Mouse (Mus musculus) liver, embryonic 15.5 days (tissue): Measurements from ENCODE around the gene Il21r. TPM values are rescaled to one million over a fixed set of nuclear protein-coding genes. Genes with fewer than 3 reads are reported as not detected.

Source experiments
- ATAC-seq: fragments of 200-750 bp; cut with Nextera tagmentation; 2 replicates; pipeline ENCODE4 v1.8.0; 2017; ENCODE audit warnings: moderate number of reproducible peaks, mild to moderate bottlenecking, moderate library complexity; ENCODE audit not compliant: insufficient read depth
- H3K27ac ChIP-seq: fragments of 300-500 bp; sonication (generic); replicated peaks from 2 replicates; pipeline ENCODE4 v1.5.1; 2015; ENCODE audit warnings: mild to moderate bottlenecking, inconsistent platforms
- H3K27me3 ChIP-seq: fragments of 300-500 bp; sonication (generic); 2 replicates; pipeline ENCODE4 v1.6.1; 2015; ENCODE audit warnings: mild to moderate bottlenecking, inconsistent platforms
- H3K36me3 ChIP-seq: fragments of 300-500 bp; sonication (generic); replicated peaks from 2 replicates; pipeline ENCODE4 v1.6.1; 2015; ENCODE audit warnings: moderate library complexity, mild to moderate bottlenecking, inconsistent platforms
- H3K4me1 ChIP-seq: fragments of 300-500 bp; sonication (generic); replicated peaks from 2 replicates; pipeline ENCODE4 v1.6.1; 2015; ENCODE audit warnings: inconsistent platforms
- H3K4me2 ChIP-seq: fragments of 300-500 bp; sonication (generic); 2 replicates; pipeline ENCODE4 v1.6.1; 2015; ENCODE audit warnings: moderate library complexity, mild to moderate bottlenecking, inconsistent platforms
- H3K4me3 ChIP-seq: fragments of 300-500 bp; sonication (generic); replicated peaks from 2 replicates; pipeline ENCODE4 v1.5.1; 2015; ENCODE audit warnings: mild to moderate bottlenecking, inconsistent platforms
- H3K9ac ChIP-seq: fragments of 300-500 bp; sonication (generic); 2 replicates; pipeline ENCODE4 v1.6.1; 2015; ENCODE audit warnings: moderate library complexity, mild to moderate bottlenecking, inconsistent platforms
- H3K9me3 ChIP-seq: fragments of 300-500 bp; sonication (generic); replicated peaks from 2 replicates; pipeline ENCODE4 v1.6.1; 2016; ENCODE audit warnings: inconsistent platforms
- WGBS: fragments of 180-500 bp; shearing (Covaris S2); methylation state at CpG from one replicate; pipeline ENCODE4 v1.1.7; 2015; ENCODE audit warnings: mixed read lengths; ENCODE audit not compliant: insufficient replicate concordance; 5-methylcytosine and 5-hydroxymethylcytosine counted together
- polyA plus RNA-seq: library from polyadenylated mRNA; unstranded; fragments of >200 nt; fragmentation: Nextera tagmentation; extraction: Ambion mirVana; gene quantifications from 2 replicates; pipeline ENCODE4 v1.2.1, GENCODE M21; 2015

The Il21r gene
- polyA plus RNA-seq, 1 experiment from 2014 or later = 0.71 TPM

GRCm38 (mm10) chr7:125575738-125576540 is 27.3 kb upstream of the Il21r start:
- H3K4me1 ChIP-seq = peaks cover 30% of the 10 kb centered on the region
- no peak overlapping the region for H3K4me2 ChIP-seq
- 68% methylated on average over 16 of the region's 16 CpGs for WGBS
- no peak overlapping the region for H3K9ac ChIP-seq
- H3K27ac ChIP-seq = no peak overlapping the region
- peaks cover 42% of the 10 kb centered on the region for H3K36me3 ChIP-seq
- no peaks in the 10 kb centered on the region for H3K9me3 ChIP-seq
- no peak for ATAC-seq
- H3K27me3 ChIP-seq = peaks cover 9% of the 10 kb centered on the region
- H3K4me3 ChIP-seq = no peak overlapping the region

DNA sequence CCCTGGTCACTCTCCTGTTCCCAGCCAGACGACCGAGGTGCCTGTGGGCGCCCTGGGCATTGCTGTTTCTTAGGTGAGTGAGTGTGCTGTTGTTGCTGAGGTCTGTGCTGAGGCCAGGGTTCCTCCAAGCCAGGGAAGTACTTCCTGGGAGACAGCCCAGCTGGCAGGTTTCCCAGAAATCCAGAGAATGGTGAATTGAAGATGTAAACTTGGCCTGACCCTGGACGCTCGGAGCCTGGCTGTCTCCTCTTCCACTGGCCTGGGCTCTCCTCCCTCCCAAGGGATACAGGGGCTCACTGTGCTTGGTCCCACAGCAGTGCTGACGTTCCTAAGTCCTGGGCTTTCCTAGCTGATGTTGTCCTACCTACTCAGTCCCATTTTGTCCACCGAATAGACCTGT is 26.2 kb upstream of the Il21r start:
- H3K9me3 ChIP-seq = no peaks in the 10 kb centered on the region
- no peak overlapping the region for H3K9ac ChIP-seq
- H3K27me3 ChIP-seq = peaks cover 14% of the 10 kb centered on the region
- H3K4me1 ChIP-seq = peaks cover 41% of the 10 kb centered on the region
- WGBS = 68% methylated on average over 7 of the region's 7 CpGs
- no peak overlapping the region for H3K4me2 ChIP-seq
- H3K4me3 ChIP-seq = no peak overlapping the region
- no peak for ATAC-seq
- 0 out of 2 replicates have a peak overlapping the region, but pooled peaks have one; percentile 5 for H3K27ac ChIP-seq
- H3K36me3 ChIP-seq = peaks cover 31% of the 10 kb centered on the region

DNA sequence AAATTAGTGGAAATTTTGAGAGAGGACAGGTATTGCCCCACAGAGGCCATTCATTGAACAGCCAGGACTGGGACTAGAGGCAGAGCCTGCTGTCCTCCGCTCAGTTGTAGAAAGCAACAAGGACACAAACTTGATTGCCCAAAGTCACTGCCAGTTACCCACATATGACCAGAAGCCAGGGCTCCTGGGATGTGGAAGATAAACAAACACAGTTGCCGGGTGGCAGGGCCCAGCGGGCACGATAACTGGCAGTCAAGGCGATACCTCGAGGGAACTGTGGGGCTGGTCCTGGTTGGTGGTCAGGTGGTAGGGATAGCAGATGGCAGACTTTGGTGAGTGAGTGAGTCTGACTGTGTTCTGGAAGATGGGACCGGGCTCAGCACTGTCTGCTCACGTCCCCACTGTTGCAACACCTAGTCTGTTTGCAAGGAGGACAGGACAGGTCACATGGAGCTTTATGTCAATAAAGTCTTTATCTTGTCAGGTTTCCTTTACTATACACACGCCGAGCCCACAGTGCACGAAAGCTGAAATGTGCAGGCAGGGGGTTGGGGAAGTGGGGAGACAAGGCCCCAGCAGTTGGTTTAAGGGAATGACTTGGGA is 25.6 kb upstream of the Il21r start:
- peaks cover 25% of the 10 kb centered on the region; the same call in 1 of the 2 replicates for H3K36me3 ChIP-seq
- no peak overlapping the region for H3K4me2 ChIP-seq
- H3K4me1 ChIP-seq = peaks cover 41% of the 10 kb centered on the region
- no peak overlapping the region for H3K4me3 ChIP-seq
- WGBS = 51% methylated on average over 11 of the region's 11 CpGs
- ATAC-seq = peak; percentile 37
- H3K9ac ChIP-seq = no peak overlapping the region
- H3K27ac ChIP-seq = 0 out of 2 replicates have a peak overlapping the region, but pooled peaks have one; percentile 6
- no peaks in the 10 kb centered on the region for H3K9me3 ChIP-seq
- peaks cover 14% of the 10 kb centered on the region for H3K27me3 ChIP-seq

DNA sequence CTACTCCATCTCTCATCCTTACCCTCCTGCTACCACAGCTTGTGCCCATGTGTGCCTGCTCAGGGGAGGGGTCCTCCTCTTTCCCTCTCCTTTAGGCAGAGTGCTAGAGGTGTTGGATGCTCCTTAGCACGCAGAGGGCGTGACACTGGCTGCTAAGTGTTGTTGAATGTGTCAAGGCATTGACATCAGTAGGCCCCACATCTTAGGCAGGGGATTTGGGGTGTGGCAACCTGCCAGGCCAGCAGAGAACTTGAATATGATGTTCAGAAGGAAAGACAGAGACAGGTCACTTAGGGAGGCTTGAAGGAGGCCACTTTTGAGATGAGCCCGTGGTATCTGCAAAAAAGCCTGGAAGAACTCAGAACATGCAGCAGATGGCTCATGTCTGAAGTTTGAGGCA is 25.1 kb upstream of the Il21r start:
- Histone ChIP-seq H3K36me3 (peaks cover 23% of the 10 kb centered on the region; the same call in 1 of the 2 replicates), H3K9me3 (no peaks in the 10 kb centered on the region), H3K4me2 (no peak overlapping the region), H3K27ac (no peak overlapping the region), H3K4me1 (peaks cover 41% of the 10 kb centered on the region), H3K27me3 (peaks cover 14% of the 10 kb centered on the region), H3K4me3 (no peak overlapping the region), H3K9ac (no peak overlapping the region)
- 60% methylated on average over 3 of the region's 3 CpGs for WGBS
- ATAC-seq = no peak

GRCm38 (mm10) chr7:125579545-125580219 is 23.5 kb upstream of the Il21r start:
- peaks cover 14% of the 10 kb centered on the region; the same call in 1 of the 2 replicates for H3K36me3 ChIP-seq
- H3K9me3 ChIP-seq = no peaks in the 10 kb centered on the region
- 47% methylated on average over 9 of the region's 9 CpGs for WGBS
- no peak overlapping the region for H3K27ac ChIP-seq
- H3K4me2 ChIP-seq = no peak overlapping the region
- H3K4me3 ChIP-seq = no peak overlapping the region
- no peak for ATAC-seq
- peaks cover 14% of the 10 kb centered on the region for H3K27me3 ChIP-seq
- H3K4me1 ChIP-seq = peaks cover 41% of the 10 kb centered on the region
- H3K9ac ChIP-seq = no peak overlapping the region

DNA sequence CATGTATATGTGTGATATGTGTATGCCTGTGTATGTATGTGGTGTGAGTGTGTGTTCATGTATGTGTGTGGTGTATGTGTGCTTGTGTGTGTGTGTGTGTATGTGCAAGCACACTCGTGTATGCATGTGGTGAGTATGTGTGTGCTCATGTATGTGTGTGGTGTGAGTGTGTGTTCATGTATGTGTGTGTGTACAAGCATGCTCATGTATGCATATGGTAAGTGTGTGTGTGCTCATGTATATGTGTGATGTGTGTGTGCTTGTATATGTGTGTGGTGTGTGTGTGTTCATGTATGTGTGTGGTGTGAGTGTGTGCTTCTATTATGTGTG is 23.0 kb upstream of the Il21r start:
- H3K4me2 ChIP-seq = no peak overlapping the region
- H3K27ac ChIP-seq = no peak overlapping the region
- H3K9ac ChIP-seq = no peak overlapping the region
- H3K36me3 ChIP-seq = peaks cover 12% of the 10 kb centered on the region; the same call in 1 of the 2 replicates
- peaks cover 14% of the 10 kb centered on the region for H3K27me3 ChIP-seq
- no peak for ATAC-seq
- no peak overlapping the region for H3K4me3 ChIP-seq
- 50% methylated on average over 1 of the region's 1 CpGs for WGBS
- H3K4me1 ChIP-seq = peaks cover 40% of the 10 kb centered on the region
- no peaks in the 10 kb centered on the region for H3K9me3 ChIP-seq

- H3K27ac ChIP-seq = no peak overlapping the region
- 0 out of 2 replicates have a peak overlapping the region, but pooled peaks have one; percentile 15 for H3K9ac ChIP-seq
- H3K27me3 ChIP-seq = peaks cover 14% of the 10 kb centered on the region
- peaks cover 10% of the 10 kb centered on the region; the same call in 1 of the 2 replicates for H3K36me3 ChIP-seq
- peak overlapping the region; percentile 45 for H3K4me3 ChIP-seq
- WGBS = 9% methylated on average over 16 of the region's 16 CpGs
- H3K9me3 ChIP-seq = no peaks in the 10 kb centered on the region
- peaks cover 35% of the 10 kb centered on the region for H3K4me1 ChIP-seq
- H3K4me2 ChIP-seq = peak overlapping the region; percentile 77
- ATAC-seq = no peak
Observed at GRCm38 (mm10) chr7:125580625-125581316, 22.5 kb upstream of the Il21r start.

DNA sequence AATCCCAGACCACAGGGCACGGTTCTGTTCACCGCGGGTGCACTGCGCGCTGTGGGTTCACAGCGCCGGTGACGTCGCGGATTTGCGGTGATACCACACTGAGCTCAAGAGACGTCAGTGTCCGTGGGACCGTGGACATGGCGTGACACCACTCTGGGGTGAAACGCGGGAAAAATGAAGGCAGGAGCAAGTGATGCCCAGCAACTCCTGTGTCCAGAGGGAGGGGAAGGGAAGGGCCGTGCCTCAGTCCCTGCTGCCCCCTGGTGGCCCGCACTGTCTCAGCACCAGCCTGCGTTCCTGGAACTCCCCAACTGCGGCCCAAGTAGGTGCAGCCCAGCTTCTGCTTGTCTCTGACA is 21.9 kb upstream of the Il21r start:
- H3K4me2 ChIP-seq = peak overlapping the region; percentile 77
- ATAC-seq = peak; percentile 50
- no peaks in the 10 kb centered on the region; the same call in 1 of the 2 replicates for H3K9me3 ChIP-seq
- peaks cover 8% of the 10 kb centered on the region; the same call in 1 of the 2 replicates for H3K36me3 ChIP-seq
- peaks cover 32% of the 10 kb centered on the region for H3K4me1 ChIP-seq
- peaks cover 14% of the 10 kb centered on the region for H3K27me3 ChIP-seq
- H3K4me3 ChIP-seq = peak overlapping the region; percentile 45
- H3K9ac ChIP-seq = 0 out of 2 replicates have a peak overlapping the region, but pooled peaks have one; percentile 15
- H3K27ac ChIP-seq = no peak overlapping the region
- under 1% methylated on average over 21 of the region's 21 CpGs for WGBS

GRCm38 (mm10) chr7:125583325-125584004 is 19.8 kb upstream of the Il21r start:
- WGBS = 43% methylated on average over 6 of the region's 6 CpGs
- H3K27ac ChIP-seq = no peak overlapping the region

GRCm38 (mm10) chr7:125584005-125584369 is 19.2 kb upstream of the Il21r start:
- Histone ChIP-seq H3K9me3 (no peaks in the 10 kb centered on the region; the same call in 1 of the 2 replicates), H3K4me2 (no peak overlapping the region), H3K27me3 (peaks cover 14% of the 10 kb centered on the region), H3K9ac (no peak overlapping the region), H3K4me3 (no peak overlapping the region), H3K27ac (no peak overlapping the region), H3K36me3 (no peaks in the 10 kb centered on the region), H3K4me1 (peaks cover 12% of the 10 kb centered on the region)
- 70% methylated on average over 5 of the region's 5 CpGs for WGBS
- ATAC-seq = no peak

More at GRCm38 (mm10) chr7:125583325-125584004, 19.8 kb upstream of the Il21r start:
- no peak for ATAC-seq
- Histone ChIP-seq H3K9ac (no peak overlapping the region), H3K36me3 (no peaks in the 10 kb centered on the region), H3K9me3 (no peaks in the 10 kb centered on the region; the same call in 1 of the 2 replicates), H3K4me2 (no peak overlapping the region), H3K4me1 (peaks cover 12% of the 10 kb centered on the region), H3K4me3 (no peak overlapping the region), H3K27me3 (peaks cover 14% of the 10 kb centered on the region)
